19 mouse cellular contexts compared by ENCODE assay signal in the genomic region with DNA sequence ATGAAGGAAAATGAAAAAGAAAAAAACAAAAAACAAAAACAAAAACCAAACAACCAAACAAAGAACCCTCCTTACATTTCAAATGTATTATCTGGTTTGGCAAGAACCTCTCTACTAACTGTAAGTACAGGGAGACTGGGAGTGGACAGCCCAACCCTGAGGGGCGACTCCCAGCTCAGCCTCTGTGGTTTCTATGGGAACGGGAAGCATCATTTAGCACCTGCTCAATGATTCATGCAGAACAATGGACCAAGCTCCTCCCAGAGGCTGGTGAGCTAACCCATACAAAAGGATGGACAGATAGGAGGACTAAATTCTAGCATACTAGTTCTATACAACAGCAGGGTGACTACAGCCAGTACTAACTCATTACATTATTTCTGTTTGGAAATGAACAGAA. TPM values are rescaled to one million over a fixed set of nuclear protein-coding genes. Genes with fewer than 3 reads are reported as not detected.
DNase-seq lines count a peak whose midpoint lies in the region; ATAC-seq and TF ChIP-seq lines count a peak whose summit lies in the region.
"Had no signal": no experiment of that assay in that cellular context is flagged by ENCODE, and none has a peak within 500 bp of the region (broad histone marks: within the 10 kb centered on the region; RNA-seq: fewer than 3 reads in every experiment).

No protein-coding gene starts in this region.

- H3K79me2 ChIP-seq in C2C12 (ENCODE audit: control insufficient read depth, insufficient read depth): no peaks in the 10 kb centered on the region

- H3K9ac ChIP-seq in hindbrain, embryonic 13.5 days: no peak overlapping the region
- no peak overlapping the region for H3K9ac ChIP-seq in intestine, embryonic 16.5 days (ENCODE audit: low read depth, low read length)

- H3K4me1 ChIP-seq in hindbrain, embryonic 13.5 days (replicated peaks): peaks cover 15% of the 10 kb centered on the region
- H3K4me1 ChIP-seq in intestine, embryonic 16.5 days (ENCODE audit: control insufficient read depth, insufficient read depth, low read length): peaks cover 4% of the 10 kb centered on the region; the same call in 1 of the 2 replicates

- H3K36me3 ChIP-seq in C2C12 (ENCODE audit: control insufficient read depth, insufficient read depth): no peaks in the 10 kb centered on the region
- H3K36me3 ChIP-seq in hindbrain, embryonic 13.5 days: no peaks in the 10 kb centered on the region
- no peaks in the 10 kb centered on the region for H3K36me3 ChIP-seq in intestine, embryonic 16.5 days (ENCODE audit: control insufficient read depth, insufficient read depth, low read length)

- H3K9me3 ChIP-seq in hindbrain, embryonic 13.5 days: no peaks in the 10 kb centered on the region
- no peaks in the 10 kb centered on the region for H3K9me3 ChIP-seq in intestine, embryonic 16.5 days (ENCODE audit: control insufficient read depth, low read length)

- TF ChIP-seq CTCF in C2C12 (IDR thresholded peaks at IDR 0.05; ENCODE audit: control insufficient read depth, insufficient read depth, insufficient read length): no peak

- H3K4me2 ChIP-seq in hindbrain, embryonic 13.5 days: no peak overlapping the region
- H3K4me2 ChIP-seq in intestine, embryonic 16.5 days (ENCODE audit: low read depth, low read length): no peak overlapping the region

- H3ac ChIP-seq in C2C12 (ENCODE audit: control insufficient read depth, insufficient read length, low read depth): no peak overlapping the region

- H3K4me3 ChIP-seq in C2C12 (ENCODE audit: insufficient read depth, poor library complexity, severe bottlenecking): no peak overlapping the region
- no peak overlapping the region for H3K4me3 ChIP-seq in hindbrain, embryonic 13.5 days
- H3K4me3 ChIP-seq in intestine, embryonic 16.5 days (ENCODE audit: low read length): no peak overlapping the region
- H3K4me3 ChIP-seq: gastrocnemius, adult 2 months had no signal

- no peak overlapping the region for H3K27ac ChIP-seq in hindbrain, embryonic 13.5 days
- no peak overlapping the region for H3K27ac ChIP-seq in intestine, embryonic 16.5 days (ENCODE audit: low read length)
- H3K27ac ChIP-seq: gastrocnemius, adult 2 months had no signal

- peak; percentile 52; the same call in 1 of the 2 replicates for ATAC-seq in hindbrain, embryonic 13.5 days (ENCODE audit: low FRiP score)
- no peak for ATAC-seq in intestine, embryonic 16.5 days
- ATAC-seq: forebrain, embryonic 16.5 days had no signal

- DNase-seq in heart, adult 11 months: peak; percentile 27
- DNase-seq in heart, adult 9 months (ENCODE audit: low spot score in 2 of 2): no peak
- DNase-seq in R1 (ENCODE audit: low read depth, low spot score): peak; percentile 90
- DNase-seq in ovary, postnatal 36 days (ENCODE audit: low spot score): no peak
- no peak for DNase-seq in cerebellum, adult 8-10 months
- DNase-seq: adrenal gland, postnatal 36 days; cerebellum, adult 9-11 months; gastrocnemius, adult 2 months; heart, postnatal 4 days; kidney, adult 11 months; kidney, postnatal 10 days; left cerebral cortex, postnatal 4 days; lung, adult 18-20 months; lung, postnatal 36 days; thymus, adult 2 months had no signal

- WGBS in hindbrain, embryonic 13.5 days: 16% methylated on average over 2 of the region's 2 CpGs
- WGBS in intestine, embryonic 16.5 days: 81% methylated on average over 2 of the region's 2 CpGs

- H3K27me3 ChIP-seq in C2C12 (ENCODE audit: control insufficient read depth, insufficient read depth, insufficient read length): no peaks in the 10 kb centered on the region
- H3K27me3 ChIP-seq in hindbrain, embryonic 13.5 days: no peaks in the 10 kb centered on the region
- H3K27me3 ChIP-seq in intestine, embryonic 16.5 days (replicated peaks; ENCODE audit: control insufficient read depth, insufficient read depth, low read length): no peaks in the 10 kb centered on the region

- H3K79me3 ChIP-seq in C2C12 (ENCODE audit: low read depth): no peaks in the 10 kb centered on the region

TF ChIP-seq in C2C12, 6 proteins besides CTCF, POLR2A, EP300 and RAD21:
- TF ChIP-seq MYOD1 (IDR thresholded peaks at IDR 0.05; ENCODE audit: control insufficient read depth, insufficient read length, low read depth): peak; percentile 37
- TF ChIP-seq MAX (IDR thresholded peaks at IDR 0.05): no peak
- TF ChIP-seq CEBPB (IDR thresholded peaks at IDR 0.05; ENCODE audit: low read depth): no peak
- no peak for TF ChIP-seq MYOG (IDR thresholded peaks at IDR 0.05; ENCODE audit: control insufficient read depth, extremely low read depth, insufficient read length)
TF ChIP-seq in C2C12: peak in this region for 1.

RNA-seq across cellular contexts. Expression of a gene that starts 40.4 kb away (rescaled TPM):
- 1.6 TPM for polyA plus RNA-seq in C2C12 (2012; fragmentation: generic; extraction: Trizol)
- 32.8 and 38.2 TPM in 2 replicates for polyA plus RNA-seq in hindbrain, embryonic 13.5 days (2015; fragmentation: Nextera tagmentation; extraction: Ambion mirVana)
- polyA plus RNA-seq in intestine, embryonic 16.5 days (2015; fragmentation: Nextera tagmentation; extraction: Ambion mirVana): 6.0 and 6.2 TPM in 2 replicates

Comparison
In these comparisons a context has a peak if more than half of its experiments do, and no peak if none do; other contexts are left out.
1. DNase-seq: peak in heart, adult 11 months (single experiment) and R1 (single experiment); none in heart, adult 9 months (0 of 2), ovary, postnatal 36 days (single experiment) and cerebellum, adult 8-10 months (single experiment).